Mouse (Mus musculus): ENCODE data around the gene Rundc3b.

- TF ChIP-seq CTCF (IDR thresholded peaks at IDR 0.05; ENCODE audit: low read depth, low read length), result no peak
- TF ChIP-seq POLR2A (IDR thresholded peaks at IDR 0.05; ENCODE audit: insufficient read depth, low read length), result no peak
- no peak for TF ChIP-seq EP300 (IDR thresholded peaks at IDR 0.05; ENCODE audit: insufficient read depth, low read depth, low read length)
Observed at GRCm38 (mm10) chr5:8634489-8634975, 11.8 kb upstream of the Rundc3b start.

Data from ES-Bruce4 (cell line).